Mouse (Mus musculus): Measurements from ENCODE around the gene 4922502D21Rik.

DNA sequence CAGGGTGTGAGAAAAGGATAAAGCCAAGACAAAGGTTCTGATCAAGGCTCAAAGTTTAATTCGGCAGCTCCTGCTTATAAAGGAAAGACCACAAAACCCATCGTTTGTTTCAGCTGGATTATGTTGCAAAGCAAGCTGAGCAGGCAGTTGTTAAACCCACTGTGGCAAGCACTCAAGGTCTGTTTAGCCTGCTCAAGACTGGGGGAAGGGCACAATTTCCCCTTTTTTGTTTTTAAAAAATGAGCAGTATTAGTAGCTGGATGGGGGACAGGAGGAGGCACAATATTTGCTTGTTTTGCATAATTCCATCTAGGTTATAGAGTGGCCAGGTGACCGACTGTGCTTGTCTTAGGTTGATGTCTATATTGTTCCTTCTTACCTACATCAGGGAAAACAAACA is 12.8 kb upstream of the 4922502D21Rik start:
- TF ChIP-seq CHD2 (IDR thresholded peaks at IDR 0.05; ENCODE audit: low read depth, low read length): no peak
- TF ChIP-seq ZC3H11A (IDR thresholded peaks at IDR 0.05; ENCODE audit: borderline replicate concordance, low read depth, low read length): no peak
- TF ChIP-seq MAFK (IDR thresholded peaks at IDR 0.05; ENCODE audit: insufficient read depth, low read depth, low read length): no peak
- no peak for TF ChIP-seq ZNF384 (IDR thresholded peaks at IDR 0.05; ENCODE audit: low read depth, low read length)

Measured in ES-E14 (cell line).